Mouse (Mus musculus) hindbrain, embryonic 13.5 days (tissue): Measurements from ENCODE around the gene Wls. TPM values are rescaled to one million over a fixed set of nuclear protein-coding genes. Genes with fewer than 3 reads are reported as not detected.

Experiments used
- polyA plus RNA-seq: library from polyadenylated mRNA; unstranded; fragments of >200 nt; fragmentation: Nextera tagmentation; extraction: Ambion mirVana; gene quantifications from 2 replicates; pipeline ENCODE4 v1.2.1, GENCODE M21; 2015

Wls gene
- polyA plus RNA-seq, 1 experiment from 2014 or later = 110 TPM

Other genes starting within 250 kb of the Wls start
- gene Rpe65, start 240.5 kb upstream of the Wls start, polyA plus RNA-seq = not detected in 2 replicates